Mouse (Mus musculus): ENCODE results near the gene Pik3r1.

- TF ChIP-seq CTCF (IDR thresholded peaks at IDR 0.05; ENCODE audit: low read depth): no peak
- TF ChIP-seq EP300 (IDR thresholded peaks at IDR 0.05; ENCODE audit: low read depth): no peak
Measured at GRCm38 (mm10) chr13:101726922-101727321, 41.1 kb downstream of the Pik3r1 start.

All from liver, postnatal 0 days (tissue).